Mouse (Mus musculus) testis, postnatal 14 days (tissue): ENCODE results near the gene Pkd2l1.
"Not testable (repeated sequence)": the region's sequence is repeated elsewhere in the genome, so short reads cannot be mapped to it uniquely, and the experiment has no call there.

Experiments used
- DNase-seq: peaks from one replicate; pipeline ENCODE4 v3.0.0; 2021; ENCODE audit warnings: low spot score

Gene Pkd2l1

DNA sequence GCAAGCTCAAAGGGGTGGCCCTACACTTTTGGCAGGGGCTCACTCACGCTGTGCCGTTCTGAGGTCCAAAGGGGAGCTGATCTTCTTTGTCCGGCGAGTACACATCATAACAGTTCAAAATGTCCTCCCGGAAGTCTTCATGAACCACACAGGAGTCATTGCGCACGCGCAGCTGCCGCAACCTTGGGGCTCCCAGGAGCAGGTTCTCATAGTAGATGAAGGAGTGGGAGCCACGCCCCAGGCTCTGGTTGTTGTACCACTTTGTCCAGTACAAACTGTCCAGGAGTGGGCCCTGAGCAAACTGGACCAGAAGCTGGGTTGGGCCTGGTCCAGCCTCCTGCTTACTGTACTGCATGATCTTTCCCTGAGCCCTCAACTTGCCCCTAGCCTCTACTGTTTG lies 35.2 kb downstream of the Pkd2l1 start:
- DNase-seq, result peak; percentile 52

GRCm38 (mm10) chr19:44153781-44154180 lies 38.5 kb downstream of the Pkd2l1 start:
- no peak for DNase-seq

DNA sequence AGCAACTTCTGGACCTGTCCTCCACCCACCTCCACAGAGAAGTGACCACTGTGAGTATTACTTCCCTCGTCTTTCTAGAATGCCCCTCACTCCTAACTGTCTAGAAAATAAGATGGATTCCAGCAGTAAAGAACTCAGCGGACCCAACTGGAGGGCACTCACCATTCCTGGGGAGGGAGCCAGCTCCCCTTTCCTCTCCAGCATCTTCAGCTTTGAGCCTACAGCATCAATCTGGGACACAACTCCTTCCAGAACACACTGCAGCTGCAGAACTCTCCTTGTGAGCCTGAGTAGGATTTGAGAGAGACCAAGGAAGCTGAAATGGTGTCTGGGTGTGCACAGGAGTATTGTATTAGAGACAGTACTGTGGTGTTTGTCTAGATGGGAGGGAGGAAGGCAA lies 43.3 kb downstream of the Pkd2l1 start:
- DNase-seq, result no peak

DNA sequence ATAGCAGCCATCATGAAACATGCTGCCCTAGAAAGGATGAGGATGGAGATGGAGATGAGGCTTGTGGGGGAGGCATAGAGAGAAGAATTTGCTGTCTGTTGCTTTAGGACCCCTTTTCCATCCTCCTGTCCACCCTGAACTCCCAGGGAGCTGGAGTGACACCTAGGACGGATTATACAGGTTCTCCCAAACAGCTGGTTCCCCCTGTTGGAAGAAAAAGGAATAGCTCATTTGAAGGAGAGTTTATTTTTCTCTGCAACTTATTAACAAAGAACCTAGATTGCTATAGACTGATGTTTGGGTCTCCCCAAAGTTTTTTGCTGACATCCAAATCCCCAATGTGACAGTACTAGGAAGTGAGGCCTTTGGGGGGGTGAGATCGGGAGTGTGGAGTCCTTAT lies 43.9 kb downstream of the Pkd2l1 start:
- no peak for DNase-seq

DNA sequence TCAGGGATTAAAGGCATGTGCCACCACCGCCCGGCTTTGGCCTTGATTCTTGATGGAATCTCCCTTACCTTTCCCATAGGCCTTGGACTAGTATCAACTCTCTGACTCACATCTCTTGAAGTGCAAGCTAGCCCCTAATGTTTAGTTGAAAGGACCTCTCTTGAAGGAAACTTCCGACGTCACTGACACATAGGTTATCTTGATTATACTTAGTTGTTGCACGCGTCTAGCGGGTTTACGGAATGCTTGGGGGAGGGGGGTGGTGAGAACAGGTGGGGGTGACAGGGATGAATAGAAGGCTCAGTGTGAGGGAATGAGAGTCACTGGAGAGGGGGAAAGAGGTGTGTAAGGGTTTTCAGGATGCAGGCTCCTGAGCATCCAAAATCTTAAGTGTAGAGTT lies 45.3 kb downstream of the Pkd2l1 start:
- DNase-seq, result no peak

- DNase-seq, result no peak
Measured at GRCm38 (mm10) chr19:44146568-44146879, 45.7 kb downstream of the Pkd2l1 start.

DNA sequence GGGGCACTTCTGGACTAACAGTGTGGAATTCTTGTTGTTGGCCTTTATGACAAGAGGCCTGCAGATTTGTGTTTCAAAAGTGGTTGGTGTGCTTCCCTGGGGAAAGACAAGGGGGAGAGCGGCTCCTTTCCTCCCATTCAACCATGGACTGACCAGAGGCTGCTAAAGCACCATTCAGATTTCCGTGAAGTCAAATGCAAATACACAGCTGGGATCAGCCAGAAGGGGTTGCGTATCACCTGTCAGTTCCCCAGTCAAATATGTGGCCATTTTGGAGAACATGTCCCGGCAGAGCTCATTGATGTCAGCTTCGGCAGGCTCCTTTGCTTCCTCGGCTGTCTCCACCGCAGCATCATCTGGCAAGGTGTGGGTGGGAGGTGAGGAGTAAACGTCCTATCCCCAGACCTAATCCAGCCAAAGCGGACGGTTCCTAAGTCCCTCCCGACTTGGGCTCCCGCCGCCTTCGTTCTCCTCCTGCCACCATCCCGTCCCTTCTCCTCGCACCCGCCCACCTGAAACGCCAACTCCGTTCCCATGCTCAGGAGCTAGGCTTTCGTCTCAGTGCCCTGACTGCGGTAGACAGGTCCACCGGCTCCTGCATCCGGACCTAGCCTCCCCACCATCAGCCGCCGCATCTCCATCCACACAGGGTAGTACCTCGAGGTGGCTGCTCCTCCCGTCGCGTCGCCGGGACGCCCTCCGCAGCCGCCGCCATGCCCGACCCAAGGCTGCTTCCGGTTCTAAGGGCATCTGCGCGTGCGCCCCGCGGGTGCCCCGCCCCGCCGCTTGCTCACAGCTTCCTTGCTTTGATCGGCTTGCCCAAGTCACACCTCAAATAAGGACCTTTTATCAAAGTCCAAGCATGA lies 46.3 kb downstream of the Pkd2l1 start, which contains the start of gene Bloc1s2:
Gene Bloc1s2 (minus strand): TSS at position 745 of the 866 bp plus-strand sequence.
- peak; percentile 89 for DNase-seq

- DNase-seq, result no peak
Measured at GRCm38 (mm10) chr19:44144366-44144765, 47.9 kb downstream of the Pkd2l1 start.

DNA sequence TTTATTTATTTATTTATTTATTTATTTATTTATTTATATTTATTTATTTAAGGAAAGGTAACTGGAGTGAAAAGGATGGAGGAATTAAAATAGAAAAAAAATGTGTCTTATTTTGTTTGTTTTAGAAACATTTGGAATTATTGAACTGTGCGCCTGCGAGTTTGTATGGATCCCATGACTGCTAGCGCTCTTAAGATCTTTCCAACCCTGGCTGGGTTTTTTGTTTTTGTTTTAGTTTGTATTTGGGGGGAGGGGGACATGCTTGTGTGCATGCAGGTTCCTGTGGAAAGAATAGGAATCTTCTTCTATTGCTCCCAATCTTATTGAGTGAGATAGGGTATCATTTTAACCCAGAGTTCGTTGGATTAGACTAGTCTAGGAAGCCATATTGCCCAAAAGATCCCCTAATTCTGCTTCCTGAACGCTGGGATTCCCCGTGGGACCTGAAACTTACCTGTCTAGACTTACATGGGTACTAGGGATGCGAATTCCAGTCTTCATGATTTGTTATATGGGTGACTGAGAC lies 56.2 kb downstream of the Pkd2l1 start:
- DNase-seq, result no peak

GRCm38 (mm10) chr19:44135072-44135959 lies 56.9 kb downstream of the Pkd2l1 start, which contains the start of gene Cwf19l1:
Gene Cwf19l1, minus strand, starts transcription at chr19:44135876.
- peak; percentile 89 for DNase-seq

GRCm38 (mm10) chr19:44132917-44133316 lies 59.3 kb downstream of the Pkd2l1 start:
- DNase-seq, result no peak

DNA sequence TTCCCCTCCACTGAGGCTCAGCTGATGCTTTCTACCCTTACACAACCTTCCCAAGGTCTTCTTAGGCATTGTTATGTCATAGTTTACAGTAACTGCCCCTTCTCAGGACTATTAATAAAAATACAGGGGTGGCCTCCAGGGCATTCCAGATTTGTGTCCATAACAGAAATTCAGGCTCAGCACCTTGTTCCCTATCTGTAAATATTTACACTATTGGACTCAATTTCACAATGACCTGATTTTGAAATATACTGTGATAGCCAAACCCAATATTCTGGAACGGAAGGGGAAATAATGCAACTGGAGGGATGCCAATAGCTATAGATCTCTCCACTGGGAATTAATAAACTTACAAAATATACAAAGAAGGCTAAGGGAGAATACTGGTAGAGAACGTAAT lies 63.7 kb downstream of the Pkd2l1 start:
- DNase-seq, result no peak

DNA sequence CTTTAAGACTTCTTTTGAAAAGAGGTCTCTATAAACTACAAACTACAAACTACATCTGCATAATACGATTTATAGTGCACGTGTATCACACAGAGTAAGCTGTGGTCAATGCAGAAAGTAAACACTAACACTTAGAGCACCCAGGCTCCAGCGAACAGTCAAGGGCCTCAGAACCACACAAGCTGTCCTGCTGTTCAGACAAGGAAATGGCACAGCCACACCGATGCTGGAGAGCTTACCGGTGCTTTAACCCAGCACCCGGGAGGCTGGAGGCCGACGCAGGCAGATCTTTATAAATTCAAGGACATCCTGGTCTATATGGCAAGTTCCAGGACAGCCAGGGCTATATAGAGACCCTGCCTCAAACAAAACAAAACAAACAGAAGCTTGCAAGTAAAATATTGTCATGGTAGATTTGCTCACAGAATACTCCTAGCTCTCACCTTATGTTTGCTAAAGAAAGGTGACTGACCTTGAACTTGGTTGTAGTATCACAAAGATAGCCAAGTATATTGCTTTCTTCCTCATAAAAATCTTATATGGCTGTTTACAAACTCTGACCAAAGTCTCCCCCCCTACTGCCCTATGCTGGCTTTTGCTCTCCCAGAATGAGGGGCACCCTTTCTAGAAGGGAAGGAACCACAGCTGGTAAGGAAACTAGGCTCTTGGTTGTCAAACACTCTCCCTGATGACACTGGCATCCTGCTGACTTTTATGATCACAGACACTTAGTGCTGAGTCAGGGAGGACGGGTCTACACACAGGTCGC lies 64.3 kb downstream of the Pkd2l1 start:
- DNase-seq, result no peak

DNA sequence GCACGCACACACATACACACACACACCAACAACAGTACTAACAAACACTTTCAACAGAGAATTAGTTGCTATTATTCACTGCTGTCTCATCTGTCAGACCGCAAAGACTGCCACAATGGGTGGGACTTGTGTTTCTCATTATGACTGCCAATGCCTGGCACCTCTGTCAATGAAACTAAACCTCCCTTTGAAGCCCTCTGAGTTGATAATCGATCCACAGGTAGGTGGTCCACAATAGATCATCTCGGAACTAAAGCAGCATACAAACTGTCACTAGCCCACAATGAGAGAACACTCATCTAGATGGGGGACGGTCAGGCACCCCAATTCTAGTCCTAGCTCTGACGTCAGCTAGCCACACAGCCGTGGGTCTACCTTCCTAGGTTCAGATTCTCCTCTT lies 71.1 kb downstream of the Pkd2l1 start:
- DNase-seq, result no peak

GRCm38 (mm10) chr19:44120686-44121085 lies 71.6 kb downstream of the Pkd2l1 start:
- not testable (repeated sequence) for DNase-seq

DNA sequence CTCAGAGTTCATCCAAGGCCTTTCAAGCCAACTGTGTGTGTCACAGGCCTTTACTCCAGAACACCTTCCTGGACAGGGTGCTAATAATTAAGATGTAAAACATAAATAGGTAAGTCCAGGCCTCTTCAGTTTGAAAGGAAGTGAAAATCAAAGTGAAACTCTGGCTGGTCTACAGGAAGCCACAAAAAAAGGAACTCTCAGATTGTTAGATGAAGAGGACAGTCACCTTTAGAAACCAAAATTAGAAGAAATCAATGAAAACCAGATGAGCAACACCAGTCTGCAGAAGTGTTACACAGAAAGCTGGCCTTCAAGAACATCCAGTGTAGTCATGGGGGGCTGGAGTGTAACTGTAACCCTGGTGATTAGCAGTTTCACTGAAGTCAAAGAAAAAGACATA lies 74.4 kb downstream of the Pkd2l1 start:
- DNase-seq, result no peak

DNA sequence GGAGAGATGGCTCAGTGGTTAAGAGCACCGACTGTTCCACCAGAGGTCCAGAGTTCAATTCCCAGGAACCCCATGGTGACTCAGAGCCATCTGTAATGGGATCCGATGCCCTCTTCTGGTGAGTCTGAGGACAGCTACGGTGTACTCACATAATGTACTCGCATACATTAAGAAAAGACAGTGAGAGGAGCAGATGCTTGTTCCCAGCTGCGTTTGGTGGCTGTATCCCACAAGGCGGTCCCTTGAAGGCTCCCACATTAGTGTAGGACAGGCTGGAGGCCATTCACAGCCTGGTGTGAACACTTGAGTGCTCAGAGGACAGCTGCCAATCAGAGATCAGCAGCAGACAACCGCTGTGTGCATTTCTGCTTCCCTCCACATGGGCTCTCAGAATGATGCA lies 80.5 kb downstream of the Pkd2l1 start:
- no peak for DNase-seq

DNA sequence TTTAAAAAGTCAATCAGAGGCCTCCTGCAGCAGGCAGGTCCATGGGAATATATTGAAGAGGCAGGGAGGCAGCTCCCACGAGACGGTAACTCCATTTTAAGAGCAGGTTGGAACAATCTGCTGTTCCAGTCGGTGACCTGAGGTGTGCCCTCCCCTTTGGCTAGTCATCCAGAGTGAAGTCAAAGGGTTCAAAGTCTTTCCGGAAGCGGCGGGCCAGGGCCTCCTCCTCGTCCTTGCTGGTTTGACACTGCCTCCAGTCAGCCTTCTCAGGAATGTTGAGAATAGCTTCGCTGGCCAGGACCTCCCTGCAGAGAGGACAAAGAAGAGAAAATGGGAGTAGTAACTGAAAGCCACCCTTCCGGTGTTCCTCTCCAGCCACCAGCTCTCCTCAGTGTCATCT lies 81.9 kb downstream of the Pkd2l1 start:
- DNase-seq, result no peak

DNA sequence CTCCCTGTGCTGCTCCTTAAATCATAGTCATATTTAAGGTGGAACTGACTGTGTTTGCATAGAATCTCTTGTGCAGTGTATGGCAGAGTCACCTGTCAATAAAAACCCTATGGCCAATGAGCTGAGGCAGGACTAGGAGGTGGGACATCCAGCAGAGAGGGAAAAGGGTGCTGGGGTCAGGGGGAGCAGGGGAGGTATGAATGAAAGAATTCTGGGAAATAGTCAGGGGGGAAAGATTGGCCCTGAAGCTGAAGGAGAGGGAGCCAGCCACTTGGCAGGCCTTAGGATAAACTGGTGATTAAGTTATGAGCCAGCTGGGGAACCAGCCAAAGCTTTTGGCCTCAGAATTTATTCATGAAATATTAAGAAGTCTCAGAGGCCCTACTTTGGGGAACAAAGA lies 83.2 kb downstream of the Pkd2l1 start:
- DNase-seq, result no peak

- DNase-seq, result peak; percentile 21
Measured at GRCm38 (mm10) chr19:44107661-44108521, 84.4 kb downstream of the Pkd2l1 start.
